Comparison of ENCODE assay signal across 26 mouse cellular contexts in genomic region chr19:17606510-17606909, GRCm38 (mm10).
"Had no signal": no experiment of that assay in that cellular context is flagged by ENCODE, and none has a peak within 500 bp of the region (broad histone marks: within the 10 kb centered on the region; RNA-seq: fewer than 3 reads in every experiment).

No protein-coding gene starts in this region.

- H3K9me3 ChIP-seq: heart, embryonic 13.5 days; heart, embryonic 15.5 days; hindbrain, embryonic 13.5 days; hindbrain, embryonic 15.5 days; limb, embryonic 10.5 days; limb, embryonic 12.5 days; liver, embryonic 13.5 days; liver, embryonic 15.5 days had no signal

- H3K4me1 ChIP-seq: heart, embryonic 13.5 days; heart, embryonic 15.5 days; hindbrain, embryonic 13.5 days; hindbrain, embryonic 15.5 days; limb, embryonic 10.5 days; liver, embryonic 13.5 days; liver, embryonic 15.5 days had no signal

- DNase-seq: gastrocnemius, postnatal 14 days; gastrocnemius, postnatal 36 days; heart, adult 11 months; heart, adult 2 months; heart, postnatal 14 days; heart, postnatal 36 days; kidney, adult 11 months; kidney, adult 2 months; kidney, postnatal 10 days; kidney, postnatal 25 days; kidney, postnatal 4 days; liver; liver, embryonic 13.5 days had no signal

- H3K36me3 ChIP-seq: heart, embryonic 13.5 days; heart, embryonic 15.5 days; hindbrain, embryonic 13.5 days; hindbrain, embryonic 15.5 days; limb, embryonic 10.5 days; limb, embryonic 12.5 days; liver, embryonic 13.5 days; liver, embryonic 15.5 days had no signal

- H3K4me2 ChIP-seq: heart, embryonic 11.5 days; heart, embryonic 13.5 days; heart, embryonic 15.5 days; hindbrain, embryonic 13.5 days; hindbrain, embryonic 15.5 days; limb, embryonic 12.5 days; liver, embryonic 11.5 days; liver, embryonic 13.5 days; liver, embryonic 15.5 days had no signal

- H3K27me3 ChIP-seq: heart, embryonic 13.5 days; heart, embryonic 15.5 days; hindbrain, embryonic 13.5 days; hindbrain, embryonic 15.5 days; limb, embryonic 12.5 days; liver, embryonic 13.5 days; liver, embryonic 15.5 days had no signal

- ATAC-seq: hindbrain, postnatal 0 days; intestine, embryonic 16.5 days had no signal

- H3K4me3 ChIP-seq: heart, adult 2 months; heart, embryonic 13.5 days; heart, embryonic 15.5 days; hindbrain, embryonic 13.5 days; hindbrain, embryonic 15.5 days; layer of hippocampus, adult 2 months; left cerebral cortex, adult 2 months; limb, embryonic 10.5 days; limb, embryonic 12.5 days; liver, embryonic 13.5 days; liver, embryonic 15.5 days had no signal

- H3K9ac ChIP-seq: heart, embryonic 13.5 days; heart, embryonic 15.5 days; hindbrain, embryonic 13.5 days; hindbrain, embryonic 15.5 days; limb, embryonic 12.5 days; liver, embryonic 13.5 days; liver, embryonic 15.5 days had no signal

- H3K27ac ChIP-seq: heart, adult 2 months; heart, embryonic 13.5 days; heart, embryonic 15.5 days; hindbrain, embryonic 13.5 days; hindbrain, embryonic 15.5 days; hindbrain, postnatal 0 days; layer of hippocampus, adult 2 months; left cerebral cortex, adult 2 months; limb, embryonic 10.5 days; limb, embryonic 12.5 days; liver, embryonic 13.5 days; liver, embryonic 15.5 days had no signal
